Mouse (Mus musculus) CH12.LX (cell line): ENCODE results near the gene Irak3. TPM values are rescaled to one million over a fixed set of nuclear protein-coding genes. Genes with fewer than 3 reads are reported as not detected.

ENCODE experiments used
- DNase-seq: peaks from one replicate; pipeline ENCODE4 v3.0.0-alpha.2; 2013; ENCODE audit errors: extremely low read depth
- H3K27ac ChIP-seq: 2 replicates; pipeline ENCODE4 v1.5.1; 2012; ENCODE audit warnings: low read depth, mild to moderate bottlenecking, control low read depth, moderate library complexity; ENCODE audit not compliant: insufficient read depth
- H3K27me3 ChIP-seq: replicated peaks from 2 replicates; pipeline ENCODE3; 2012; ENCODE audit warnings: inconsistent platforms
- H3K36me3 ChIP-seq, 2 experiments: replicated peaks in 1 of 2; 2 replicates each; pipeline versions ENCODE3 to v1.6.1; 2012; ENCODE audit warnings: inconsistent platforms in 1 of 2, low read length in 1 of 2, mild to moderate bottlenecking in 1 of 2, mixed read lengths in 1 of 2, moderate library complexity in 1 of 2; ENCODE audit not compliant: control insufficient read depth in 1 of 2, insufficient read depth in 1 of 2
- H3K4me1 ChIP-seq, 2 experiments: 2 replicates each; pipeline ENCODE4 v1.6.1; 2012; ENCODE audit warnings: inconsistent platforms in 1 of 2, moderate library complexity in 1 of 2; ENCODE audit not compliant: insufficient read depth in 2 of 2, control insufficient read depth in 1 of 2
- H3K4me2 ChIP-seq: 2 replicates; pipeline ENCODE4 v1.6.1; 2012; ENCODE audit warnings: low read depth, mild to moderate bottlenecking, control low read depth; ENCODE audit not compliant: poor library complexity, insufficient read depth, severe bottlenecking
- H3K4me3 ChIP-seq, 3 experiments: fragments of 150-350 bp in 1 of 3; sonication (generic) in 1 of 3; replicated peaks in 1 of 3; 2 replicates each; pipeline versions ENCODE3 to v1.5.1; 2011 to 2012; ENCODE audit warnings: low read depth in 2 of 3, low read length in 2 of 3, mild to moderate bottlenecking in 2 of 3, moderate library complexity in 2 of 3, control low read depth in 1 of 3, improper control_type of control experiment in 1 of 3, inconsistent platforms in 1 of 3, mixed read lengths in 1 of 3; ENCODE audit not compliant: poor library complexity in 1 of 3
- H3K79me2 ChIP-seq: replicated peaks from 2 replicates; pipeline ENCODE4 v1.6.1; 2012; ENCODE audit warnings: mild to moderate bottlenecking, moderate library complexity; ENCODE audit not compliant: control insufficient read depth, poor library complexity, insufficient read depth, severe bottlenecking; ENCODE audit errors: extremely low read depth
- H3K9ac ChIP-seq: 2 replicates; pipeline ENCODE4 v1.6.1; 2012; ENCODE audit warnings: low read depth, mild to moderate bottlenecking, control low read depth, moderate library complexity; ENCODE audit not compliant: insufficient read depth
- H3K9me3 ChIP-seq: replicated peaks from 2 replicates; pipeline ENCODE3; 2012; ENCODE audit warnings: low read length, inconsistent platforms, mixed read lengths
- BHLHE40 ChIP-seq: IDR thresholded peaks from 2 replicates; pipeline ENCODE4 v1.6.1; 2011; ENCODE audit warnings: mild to moderate bottlenecking, low read depth, low read length, improper control_type of control experiment
- CHD1 ChIP-seq: IDR thresholded peaks from 2 replicates; pipeline ENCODE4 v1.6.1; 2012; ENCODE audit warnings: low read depth, low read length, improper control_type of control experiment, inconsistent platforms
- CHD2 ChIP-seq: IDR thresholded peaks from 2 replicates; pipeline ENCODE4 v1.6.1; 2011; ENCODE audit warnings: low read length, improper control_type of control experiment
- CTCF ChIP-seq, 2 experiments: IDR thresholded peaks in 1 of 2; conservative IDR thresholded peaks in 1 of 2; 2 replicates each; pipeline ENCODE4 v1.5.1; 2011 to 2012; ENCODE audit warnings: low read depth in 2 of 2, low read length in 2 of 2, improper control_type of control experiment in 1 of 2, inconsistent platforms in 1 of 2, mild to moderate bottlenecking in 1 of 2, moderate library complexity in 1 of 2
- ELF1 ChIP-seq: IDR thresholded peaks from 2 replicates; pipeline ENCODE4 v1.6.1; 2014; ENCODE audit warnings: low read depth, mild to moderate bottlenecking, inconsistent platforms, low read length, improper control_type of control experiment
- EP300 ChIP-seq: IDR thresholded peaks from 2 replicates; pipeline ENCODE4 v1.6.1; 2011; ENCODE audit warnings: low read length, improper control_type of control experiment
- GABPA ChIP-seq: IDR thresholded peaks from 2 replicates; pipeline ENCODE4 v1.6.1; 2012; ENCODE audit warnings: low read depth, low read length, improper control_type of control experiment, inconsistent platforms; ENCODE audit not compliant: insufficient replicate concordance
- HCFC1 ChIP-seq: IDR thresholded peaks from 2 replicates; pipeline ENCODE4 v1.6.1; 2012; ENCODE audit warnings: low read depth, mild to moderate bottlenecking, inconsistent platforms, low read length, improper control_type of control experiment
- IRF4 ChIP-seq: IDR thresholded peaks from 2 replicates; pipeline ENCODE4 v1.6.1; 2014; ENCODE audit warnings: low read depth, mild to moderate bottlenecking, inconsistent platforms, low read length, improper control_type of control experiment
- KAT2A ChIP-seq: IDR thresholded peaks from 2 replicates; pipeline ENCODE4 v1.6.1; 2012; ENCODE audit warnings: low read length, improper control_type of control experiment, inconsistent platforms; ENCODE audit not compliant: insufficient replicate concordance
- MAFK ChIP-seq: IDR thresholded peaks from 2 replicates; pipeline ENCODE4 v1.6.1; 2011; ENCODE audit warnings: low read length, improper control_type of control experiment; ENCODE audit not compliant: insufficient replicate concordance
- MAX ChIP-seq: IDR thresholded peaks from 2 replicates; pipeline ENCODE4 v1.6.1; 2011; ENCODE audit warnings: low read length, improper control_type of control experiment
- MEF2A ChIP-seq: IDR thresholded peaks from 2 replicates; pipeline ENCODE4 v1.6.1; 2014; ENCODE audit warnings: low read depth, mild to moderate bottlenecking, inconsistent platforms, low read length, improper control_type of control experiment, borderline replicate concordance
- NELFE ChIP-seq: IDR thresholded peaks from 2 replicates; pipeline ENCODE4 v1.6.1; 2011; ENCODE audit warnings: low read depth, low read length, improper control_type of control experiment
- NRF1 ChIP-seq: IDR thresholded peaks from 2 replicates; pipeline ENCODE4 v1.6.1; 2014; ENCODE audit warnings: low read depth, mild to moderate bottlenecking, inconsistent platforms, low read length, improper control_type of control experiment, moderate library complexity
- PAX5 ChIP-seq: IDR thresholded peaks from 2 replicates; pipeline ENCODE4 v1.6.1; 2012; ENCODE audit warnings: low read length, inconsistent platforms, mixed read lengths
- POLR2AphosphoS2 ChIP-seq: IDR thresholded peaks from 2 replicates; pipeline ENCODE4 v1.6.1; 2011; ENCODE audit warnings: low read depth, low read length, improper control_type of control experiment
- RAD21 ChIP-seq: IDR thresholded peaks from 2 replicates; pipeline ENCODE4 v1.6.1; 2011; ENCODE audit warnings: low read depth, mild to moderate bottlenecking, low read length, improper control_type of control experiment, moderate library complexity
- RCOR1 ChIP-seq: conservative IDR thresholded peaks from 2 replicates; pipeline ENCODE4 v1.6.1; 2012; ENCODE audit warnings: low read depth, mild to moderate bottlenecking, inconsistent platforms, low read length, improper control_type of control experiment
- SIN3A ChIP-seq: IDR thresholded peaks from 2 replicates; pipeline ENCODE4 v1.6.1; 2012; ENCODE audit warnings: low read length, improper control_type of control experiment, inconsistent platforms
- SMC3 ChIP-seq: IDR thresholded peaks from 2 replicates; pipeline ENCODE4 v1.6.1; 2011; ENCODE audit warnings: low read depth, low read length, improper control_type of control experiment
- TBP ChIP-seq: conservative IDR thresholded peaks from 2 replicates; pipeline ENCODE4 v1.6.1; 2011; ENCODE audit warnings: low read depth, low read length, improper control_type of control experiment
- USF1 ChIP-seq: IDR thresholded peaks from 2 replicates; pipeline ENCODE4 v1.6.1; 2014; ENCODE audit warnings: low read depth, mild to moderate bottlenecking, inconsistent platforms, low read length, improper control_type of control experiment
- ZC3H11A ChIP-seq: IDR thresholded peaks from 2 replicates; pipeline ENCODE4 v1.6.1; 2012; ENCODE audit warnings: low read depth, mild to moderate bottlenecking, inconsistent platforms, low read length, improper control_type of control experiment
- ZMIZ1 ChIP-seq: IDR thresholded peaks from 2 replicates; pipeline ENCODE4 v1.6.1; 2012; ENCODE audit warnings: low read depth, mild to moderate bottlenecking, inconsistent platforms, low read length, improper control_type of control experiment
- ZNF384 ChIP-seq: IDR thresholded peaks from 2 replicates; pipeline ENCODE4 v1.6.1; 2012; ENCODE audit warnings: low read depth, low read length, improper control_type of control experiment, inconsistent platforms
- dilution Hi-C: fragments of 300-500 bp; cut with MboI; formaldehyde crosslinking; loops from 2 replicates; pipeline ENCODE4 v1.14.3; 2020; ENCODE audit warnings: low sequenced_read_pairs; ENCODE audit not compliant: extremely low pct_unique_long_range_greater_than_20kb, extremely low pct_ligation_motif_present
- in situ Hi-C: fragments of 300-500 bp; cut with MboI; formaldehyde crosslinking; loops from 3 replicates; pipeline ENCODE4 v1.14.3; 2019; ENCODE audit warnings: low sequenced_read_pairs, low pct_ligation_motif_present, low pct_unique_long_range_greater_than_20kb, mixed read lengths
- polyA plus RNA-seq: library from polyadenylated mRNA; unstranded; fragments of >175 nt; gene quantifications from 2 replicates; pipeline ENCODE4 v1.2.1, GENCODE M21; 2012; ENCODE audit warnings: low read depth; ENCODE audit not compliant: insufficient read length
- total RNA-seq, 2 experiments: library from RNA; depleted of rRNA; stranded (reverse); fragments of 300-350 nt in 1 of 2; fragments of >200 nt in 1 of 2; gene quantifications; 2 replicates each; pipeline ENCODE4 v1.2.3; 2012 to 2014

The Irak3 gene
- total and polyA plus RNA-seq, 3 experiments = 0.50 to 3.1 (median 1.1) TPM

DNA sequence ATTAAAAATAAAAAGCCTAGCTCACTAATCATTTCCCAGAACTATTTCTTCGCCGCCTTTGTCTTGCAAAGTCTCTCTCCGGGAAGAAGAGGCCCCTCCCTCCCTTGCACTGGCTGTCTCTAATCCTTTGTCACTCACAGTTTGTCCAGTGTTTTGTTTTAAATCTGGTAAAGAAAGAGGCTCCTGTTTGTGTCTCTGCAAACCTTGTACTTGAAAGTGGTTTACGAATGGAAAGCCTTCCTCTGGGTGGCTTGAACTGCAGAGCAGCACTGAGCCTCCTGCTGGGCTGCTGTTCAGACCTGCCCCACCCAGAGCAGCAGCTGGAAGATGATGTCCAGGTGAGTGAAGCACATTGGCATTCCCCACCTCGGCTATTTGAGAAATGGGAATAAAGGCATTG, 30.6 kb downstream of the Irak3 start:
- peaks cover 3% of the 10 kb centered on the region for H3K9me3 ChIP-seq
- H3K79me2 ChIP-seq = no peaks in the 10 kb centered on the region
- DNase-seq = no peak
- no peaks in the 10 kb centered on the region for H3K27me3 ChIP-seq
- no peak overlapping the region for H3K27ac ChIP-seq
- no peak overlapping the region for H3K9ac ChIP-seq
- in situ Hi-C loops = no loop called here
- no peak for TF ChIP-seq MEF2A
- TF ChIP-seq KAT2A = no peak
- TF ChIP-seq CHD2 = no peak
- TF ChIP-seq MAX = no peak
- no peak for TF ChIP-seq CHD1
- no peak for TF ChIP-seq IRF4
- TF ChIP-seq NELFE = no peak
- no peak for TF ChIP-seq HCFC1
- no peak for TF ChIP-seq NRF1
- TF ChIP-seq EP300 = no peak
- no peak for TF ChIP-seq POLR2AphosphoS2
- no peak for TF ChIP-seq USF1
- TF ChIP-seq ZMIZ1 = no peak
- TF ChIP-seq TBP = no peak
- dilution Hi-C loops = no loop called here
- no peak overlapping the region for H3K4me3 ChIP-seq
- peaks cover 2 to 15% of the 10 kb centered on the region in 2 experiments; a peak in 3 of 4 replicates for H3K4me1 ChIP-seq
- no peak overlapping the region for H3K4me2 ChIP-seq
- H3K36me3 ChIP-seq = peaks cover 2 to 12% of the 10 kb centered on the region in 2 experiments

DNA sequence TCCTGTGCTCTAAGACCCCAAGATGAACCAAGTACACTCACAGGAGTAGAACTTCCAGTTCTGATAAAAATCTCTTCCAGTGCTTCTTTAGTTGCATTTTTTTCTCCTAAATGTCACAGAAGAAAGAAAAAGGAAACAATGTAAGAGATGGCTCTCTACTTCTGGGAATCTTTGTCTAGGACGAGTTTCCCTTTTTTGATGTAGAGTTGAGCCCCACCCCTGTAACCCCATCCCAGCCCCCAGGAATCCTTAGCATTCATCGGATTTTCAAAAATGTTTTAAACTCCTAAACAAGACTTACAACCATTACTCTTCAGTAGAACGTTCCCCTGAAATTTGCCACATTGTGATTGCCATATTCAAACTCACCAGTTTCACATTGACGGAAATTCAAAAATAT, 31.7 kb downstream of the Irak3 start:
- dilution Hi-C loops = no loop called here
- H3K9me3 ChIP-seq = peaks cover 3% of the 10 kb centered on the region
- H3K36me3 ChIP-seq = peaks cover 0 to 6% of the 10 kb centered on the region in 2 experiments
- in situ Hi-C loops = no loop called here
- DNase-seq = no peak
- H3K9ac ChIP-seq = no peak overlapping the region
- TF ChIP-seq PAX5 (no peak), ELF1 (no peak), CHD1 (no peak), CHD2 (no peak), RAD21 (no peak), NELFE (no peak), GABPA (no peak), CTCF (conservative IDR thresholded peaks at IDR 0.05 in 1 of 2, IDR thresholded peaks at IDR 0.05 in 1 of 2; ENCODE audit: low read depth in 2 of 2, low read length in 2 of 2) (no peak), BHLHE40 (no peak), ZC3H11A (no peak), RCOR1 (no peak), EP300 (no peak), NRF1 (no peak), TBP (no peak), ZMIZ1 (no peak), ZNF384 (no peak), POLR2AphosphoS2 (no peak), SIN3A (no peak), SMC3 (no peak), MAFK (no peak)
- H3K27ac ChIP-seq = no peak overlapping the region
- peaks cover 2 to 15% of the 10 kb centered on the region in 2 experiments for H3K4me1 ChIP-seq
- no peaks in the 10 kb centered on the region for H3K79me2 ChIP-seq
- H3K4me3 ChIP-seq = no peak overlapping the region
- no peak overlapping the region for H3K4me2 ChIP-seq
- H3K27me3 ChIP-seq = no peaks in the 10 kb centered on the region
